Mouse (Mus musculus): ENCODE data around the gene Rars2.

Rars2 gene

DNA sequence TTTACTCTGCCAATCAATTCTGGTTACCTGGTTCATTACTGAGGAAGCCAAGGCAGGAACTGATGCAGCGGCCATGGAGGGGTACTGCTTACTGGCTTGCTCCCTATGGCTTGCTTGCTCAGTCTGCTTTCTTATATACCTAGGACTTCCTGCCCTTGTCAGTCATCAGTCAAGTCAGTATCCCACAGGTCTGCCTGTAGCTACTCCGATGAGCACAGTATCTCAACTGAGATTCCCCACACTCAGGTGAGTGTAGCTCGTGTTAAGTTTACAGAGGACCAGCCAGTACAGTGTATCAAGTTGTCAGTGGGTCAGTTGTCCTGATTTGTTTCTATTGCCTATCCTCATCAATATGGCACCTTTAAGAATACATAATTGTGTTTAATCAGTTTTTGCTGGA is 26.0 kb downstream of the Rars2 start:
- no peak for DNase-seq (ENCODE audit: low spot score)

GRCm38 (mm10) chr4:34644779-34645178 is 30.0 kb downstream of the Rars2 start:
- DNase-seq (ENCODE audit: low spot score), result no peak

DNA sequence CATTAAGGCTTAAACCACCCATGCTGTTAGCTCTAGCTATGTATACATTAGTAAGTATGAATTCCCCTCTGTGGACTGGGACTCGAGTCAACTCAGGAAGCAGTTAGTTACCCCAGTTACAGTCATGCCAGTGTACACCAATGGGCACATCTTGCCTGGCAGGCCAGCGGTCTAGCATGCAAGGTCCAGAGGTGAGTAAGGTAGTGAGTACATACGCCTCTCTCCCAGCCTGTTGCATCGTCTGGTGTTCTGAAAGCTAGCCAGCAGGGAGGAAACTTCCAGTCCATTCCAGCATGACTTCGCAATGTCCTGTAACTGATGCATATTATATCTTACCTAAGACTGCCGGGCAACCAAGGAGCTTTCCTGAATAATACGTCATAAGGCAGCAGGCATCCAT is 38.4 kb downstream of the Rars2 start:
- DNase-seq (ENCODE audit: low spot score), result no peak

- DNase-seq (ENCODE audit: low spot score), result no peak
Observed at GRCm38 (mm10) chr4:34656101-34656500, 41.3 kb downstream of the Rars2 start.

GRCm38 (mm10) chr4:34659012-34659411 is 44.3 kb downstream of the Rars2 start:
- DNase-seq (ENCODE audit: low spot score), result no peak

DNA sequence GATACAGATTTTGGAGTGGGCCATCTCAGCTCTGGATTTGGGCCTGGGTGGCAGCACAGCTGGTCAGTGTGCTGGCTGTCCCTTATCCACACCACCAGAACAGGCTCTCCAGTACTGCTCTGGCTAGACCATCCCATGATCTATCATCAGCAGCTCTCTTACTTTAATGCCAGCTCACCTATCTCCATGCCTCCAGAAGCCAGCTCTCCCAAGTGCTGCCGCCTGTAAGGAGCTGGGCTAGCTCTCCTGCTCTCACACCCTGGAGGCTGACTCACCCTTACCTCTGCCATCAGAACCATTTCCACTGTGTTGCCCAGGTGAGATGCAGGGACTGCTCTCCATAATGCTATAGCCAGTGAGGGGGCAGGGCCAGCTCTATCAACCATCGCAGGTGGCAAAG is 46.8 kb downstream of the Rars2 start:
- DNase-seq (ENCODE audit: low spot score), result no peak

- no peak for DNase-seq (ENCODE audit: low spot score)
Observed at GRCm38 (mm10) chr4:34661927-34662326, 47.2 kb downstream of the Rars2 start.

DNA sequence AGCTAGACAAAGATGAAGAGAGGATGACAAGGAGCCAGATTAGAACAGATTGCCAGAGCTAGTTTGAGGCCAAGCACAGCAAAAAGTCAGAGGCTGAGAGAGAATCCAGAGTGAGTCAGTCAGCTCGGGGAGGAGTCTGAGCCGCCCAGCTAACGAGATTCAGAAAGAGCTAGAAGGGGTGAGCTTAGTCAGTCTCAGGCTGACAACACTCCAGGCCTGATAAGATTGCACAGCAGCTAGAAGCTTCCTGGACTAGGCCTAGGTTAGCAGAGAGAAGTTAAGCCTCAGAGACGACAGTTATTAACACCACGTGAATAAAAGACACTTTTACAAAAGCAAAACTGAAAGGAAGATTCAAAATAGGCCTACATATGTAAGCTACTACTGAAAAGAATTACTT is 53.2 kb downstream of the Rars2 start:
- DNase-seq (ENCODE audit: low spot score), result no peak

GRCm38 (mm10) chr4:34673721-34674120 is 59.0 kb downstream of the Rars2 start:
- no peak for DNase-seq (ENCODE audit: low spot score)

- peak; percentile 57 for DNase-seq (ENCODE audit: low spot score)
Observed at GRCm38 (mm10) chr4:34680530-34680929, 65.8 kb downstream of the Rars2 start.

- DNase-seq (ENCODE audit: low spot score), result peak; percentile 95
Observed at GRCm38 (mm10) chr4:34686874-34687567, 72.3 kb downstream of the Rars2 start, which contains the start of gene Slc35a1. Gene Slc35a1, minus strand, starts transcription at chr4:34687438.

- DNase-seq (ENCODE audit: low spot score), result no peak
Observed at GRCm38 (mm10) chr4:34688021-34688420, 73.3 kb downstream of the Rars2 start.

DNA sequence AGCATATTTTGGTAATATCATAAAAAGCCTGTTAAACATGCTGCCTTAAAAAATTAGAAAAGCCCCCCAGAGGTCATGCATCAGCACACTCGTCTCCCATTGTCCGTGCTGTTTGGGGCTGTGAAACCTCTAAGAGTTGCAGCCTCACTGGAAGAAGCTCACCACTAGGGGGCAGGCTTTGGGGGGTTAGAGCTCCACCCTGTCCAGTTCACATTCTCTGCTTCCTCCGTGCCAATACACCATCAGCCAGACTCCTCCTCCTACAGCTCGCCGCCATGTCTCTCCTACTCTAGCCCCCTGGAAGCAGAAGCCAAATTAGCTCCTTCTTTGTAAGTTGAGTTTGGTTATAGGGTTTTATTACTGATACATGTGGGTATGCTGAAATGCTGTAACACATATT is 86.8 kb downstream of the Rars2 start:
- peak; percentile 84 for DNase-seq (ENCODE audit: low spot score)

- DNase-seq (ENCODE audit: low spot score), result no peak
Observed at GRCm38 (mm10) chr4:34702231-34702630, 87.5 kb downstream of the Rars2 start.

- no peak for DNase-seq (ENCODE audit: low spot score)
Observed at GRCm38 (mm10) chr4:34703029-34703428, 88.3 kb downstream of the Rars2 start.

GRCm38 (mm10) chr4:34707248-34707647 is 92.5 kb downstream of the Rars2 start:
- no peak for DNase-seq (ENCODE audit: low spot score)

DNA sequence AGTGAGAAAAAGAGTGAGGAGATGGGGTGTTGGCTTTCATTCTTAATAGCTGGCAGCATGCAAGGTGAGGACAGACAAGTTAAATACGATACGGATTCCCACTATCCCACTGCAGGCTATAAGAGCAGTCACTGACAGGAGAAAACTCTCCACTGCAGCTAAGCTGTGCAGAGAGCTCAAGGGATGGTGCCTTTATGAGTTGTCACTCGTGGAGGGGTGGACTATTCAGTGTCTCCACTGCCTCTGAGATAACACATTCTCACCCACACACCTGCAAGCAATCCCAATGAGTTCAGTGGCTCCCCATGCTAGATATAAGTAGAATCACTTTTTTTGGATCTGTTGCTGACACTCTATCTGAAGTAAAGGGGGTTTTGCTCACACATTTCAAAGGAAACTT is 93.4 kb downstream of the Rars2 start:
- no peak for DNase-seq (ENCODE audit: low spot score)
